8 mouse cellular contexts compared by ENCODE assay signal in genomic region chr5:96921973-96922715, GRCm38 (mm10).
DNase-seq lines count a peak whose midpoint lies in the region; ATAC-seq and TF ChIP-seq lines count a peak whose summit lies in the region.

No protein-coding gene starts in this region.

- no peak for TF ChIP-seq CTCF in small intestine, adult 2 months (IDR thresholded peaks at IDR 0.05; ENCODE audit: extremely low read depth, insufficient read length, insufficient replicate concordance, low read depth, low read length)

- no peaks in the 10 kb centered on the region for H3K36me3 ChIP-seq in neural tube, embryonic 12.5 days
- no peaks in the 10 kb centered on the region for H3K36me3 ChIP-seq in heart, embryonic 15.5 days
- no peaks in the 10 kb centered on the region for H3K36me3 ChIP-seq in small intestine, adult 2 months (ENCODE audit: control insufficient read depth, insufficient read depth, low read length)

- TF ChIP-seq POLR2A in small intestine, adult 2 months (IDR thresholded peaks at IDR 0.05; ENCODE audit: low read depth, low read length) = no peak

- H3K9me3 ChIP-seq in neural tube, embryonic 12.5 days = no peaks in the 10 kb centered on the region
- no peaks in the 10 kb centered on the region for H3K9me3 ChIP-seq in heart, embryonic 15.5 days (replicated peaks)

- H3K4me2 ChIP-seq in neural tube, embryonic 12.5 days (replicated peaks) = 0 out of 2 replicates have a peak overlapping the region, but pooled peaks have one; percentile 8
- peak overlapping the region; percentile 40 for H3K4me2 ChIP-seq in heart, embryonic 15.5 days

- H3K27ac ChIP-seq in neural tube, embryonic 12.5 days = no peak overlapping the region
- peak overlapping the region; percentile 79 for H3K27ac ChIP-seq in heart, embryonic 15.5 days
- H3K27ac ChIP-seq in small intestine, adult 2 months (ENCODE audit: insufficient read depth, low read depth, low read length) = peak overlapping the region; percentile 64

- WGBS in neural tube, embryonic 12.5 days = 65% methylated on average over 11 of the region's 11 CpGs
- WGBS in heart, embryonic 15.5 days = 28% methylated on average over 11 of the region's 11 CpGs
- 23% methylated on average over 11 of the region's 11 CpGs for WGBS in small intestine, adult 2 months

- H3K27me3 ChIP-seq in neural tube, embryonic 12.5 days (replicated peaks) = no peaks in the 10 kb centered on the region
- no peaks in the 10 kb centered on the region for H3K27me3 ChIP-seq in heart, embryonic 15.5 days
- no peaks in the 10 kb centered on the region for H3K27me3 ChIP-seq in small intestine, adult 2 months (ENCODE audit: control insufficient read depth, insufficient read depth, low read length)

- H3K9ac ChIP-seq in neural tube, embryonic 12.5 days = no peak overlapping the region
- no peak overlapping the region for H3K9ac ChIP-seq in heart, embryonic 15.5 days

- DNase-seq in neural tube, embryonic 10.5 days (ENCODE audit: extremely low spot score, low spot score) = no peak
- peak; percentile 69 for DNase-seq in kidney, postnatal 10 days
- DNase-seq in cerebellum, postnatal 36 days = no peak
- no peak for DNase-seq in frontal cortex, postnatal 36 days (ENCODE audit: low spot score in 2 of 2)
- DNase-seq in urinary bladder, postnatal 36 days (ENCODE audit: low spot score in 2 of 2) = no peak

- no peak for ATAC-seq in neural tube, embryonic 12.5 days (ENCODE audit: low FRiP score, low read depth)
- ATAC-seq in heart, embryonic 15.5 days (replicated peaks; ENCODE audit: insufficient number of reproducible peaks, insufficient read depth, low FRiP score, low read depth) = peak; percentile 51; the same call in 1 of the 2 replicates

- no peak overlapping the region for H3K4me3 ChIP-seq in neural tube, embryonic 12.5 days
- peak overlapping the region; percentile 0; the same call in 1 of the 2 replicates for H3K4me3 ChIP-seq in heart, embryonic 15.5 days
- H3K4me3 ChIP-seq in small intestine, adult 2 months (ENCODE audit: low read depth, low read length) = peak overlapping the region; percentile 47

- peaks cover 9% of the 10 kb centered on the region for H3K4me1 ChIP-seq in neural tube, embryonic 12.5 days
- peaks cover 15% of the 10 kb centered on the region for H3K4me1 ChIP-seq in heart, embryonic 15.5 days (replicated peaks)
- peaks cover 20% of the 10 kb centered on the region; the same call in 1 of the 2 replicates for H3K4me1 ChIP-seq in small intestine, adult 2 months (ENCODE audit: control insufficient read depth, insufficient read depth, insufficient read length, low read length)
